Mouse (Mus musculus) brain, embryonic 14.5 days (tissue): ENCODE measurements around the gene Olfr777. TPM values are rescaled to one million over a fixed set of nuclear protein-coding genes. Genes with fewer than 3 reads are reported as not detected.
"Not testable (repeated sequence)": the region's sequence is repeated elsewhere in the genome, so short reads cannot be mapped to it uniquely, and the experiment has no call there.

Experiments used
- DNase-seq: peaks from one replicate; pipeline ENCODE4 v3.0.0-alpha.2; 2011; ENCODE audit warnings: low read depth
- CTCF ChIP-seq: fragments of 200-500 bp; IDR thresholded peaks from 2 replicates; pipeline ENCODE4 v1.5.1; 2012; ENCODE audit warnings: inconsistent platforms, mild to moderate bottlenecking, moderate library complexity, borderline replicate concordance; ENCODE audit not compliant: insufficient read depth, insufficient read length; ENCODE audit errors: extremely low read depth
- POLR2A ChIP-seq: fragments of 200-500 bp; IDR thresholded peaks from 2 replicates; pipeline ENCODE4 v1.6.1; 2012; ENCODE audit warnings: mild to moderate bottlenecking, inconsistent platforms, borderline replicate concordance; ENCODE audit not compliant: poor library complexity, insufficient read depth, insufficient read length, severe bottlenecking; ENCODE audit errors: extremely low read depth
- polyA plus RNA-seq: library from polyadenylated mRNA; depleted of rRNA; stranded (reverse); fragments of >200 nt; gene quantifications from 2 replicates; pipeline ENCODE4 v1.2.3, GENCODE M21; 2012; rRNA removed

The Olfr777 gene
- polyA plus RNA-seq = not detected in 2 replicates

DNA sequence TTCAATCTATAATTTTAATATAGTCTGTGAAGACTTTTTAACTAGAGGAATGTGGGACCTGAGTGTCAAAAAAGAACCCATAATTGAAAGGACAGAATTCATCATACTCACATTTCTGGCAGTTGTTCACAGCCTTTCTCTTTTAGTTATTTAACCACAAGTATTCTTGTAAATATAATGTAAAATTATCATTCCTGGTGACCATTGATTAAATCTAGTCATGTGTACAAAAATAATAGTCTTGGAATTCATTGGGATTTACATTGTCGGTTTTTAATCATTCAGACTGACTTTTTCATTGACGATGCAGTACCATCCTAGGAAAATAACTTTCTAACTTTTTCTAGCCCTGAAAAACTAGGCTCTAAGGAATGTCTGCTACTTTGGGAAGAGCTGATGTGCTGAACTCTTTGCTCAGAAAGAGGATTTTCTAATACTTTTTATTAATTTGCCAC, at the start of gene Olfr777:
TSS of gene Olfr777 (minus strand) at position 405 of the 455 bp plus-strand sequence.
- DNase-seq = no peak
- TF ChIP-seq POLR2A = no peak
- no peak for TF ChIP-seq CTCF

- TF ChIP-seq CTCF (no peak), POLR2A (no peak)
- no peak for DNase-seq
Observed at GRCm38 (mm10) chr10:129317817-129318216, 46.5 kb upstream of the Olfr777 start, which contains the start of gene Olfr780. Gene Olfr780, plus strand, starts transcription at chr10:129318117.

DNA sequence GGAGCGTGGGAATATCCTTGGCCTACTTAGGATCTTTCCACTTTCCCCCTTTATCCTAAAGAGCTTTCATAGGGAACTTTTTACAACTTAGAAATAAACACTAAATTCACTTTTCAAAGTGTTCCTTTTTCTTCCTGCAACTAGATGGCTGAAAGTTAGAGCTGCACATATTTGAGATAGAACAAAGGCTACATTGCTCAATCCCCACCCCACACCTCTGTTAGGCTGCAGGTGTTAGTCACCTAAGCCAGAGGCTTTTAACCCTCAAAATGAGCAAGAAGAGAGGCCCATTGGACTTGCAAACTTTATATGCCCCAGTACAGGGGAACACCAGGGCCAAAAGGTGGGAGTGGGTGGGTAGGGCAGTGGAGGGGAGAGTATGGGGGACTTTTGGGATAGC, 42.2 kb upstream of the Olfr777 start:
- not testable (repeated sequence) for DNase-seq

DNA sequence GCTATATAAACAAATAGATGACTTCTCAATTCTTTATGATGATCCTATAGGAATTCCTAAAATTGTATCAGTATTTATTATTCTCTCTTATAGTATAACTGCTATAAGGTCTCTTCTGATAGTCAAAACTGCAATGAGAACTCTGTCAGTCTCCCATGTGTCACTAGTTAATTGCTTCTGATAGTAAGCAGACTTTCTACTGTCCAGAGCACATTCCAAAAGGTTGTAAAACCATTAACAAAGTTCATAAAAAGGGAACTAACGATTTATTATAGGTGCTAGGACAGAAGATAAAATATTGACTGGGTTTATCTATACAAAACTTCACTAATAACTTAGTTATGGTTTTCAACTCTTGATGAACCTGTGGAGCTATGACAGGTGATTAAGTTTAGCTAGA, 41.7 kb upstream of the Olfr777 start:
- not testable (repeated sequence) for DNase-seq

- TF ChIP-seq POLR2A = no peak
- TF ChIP-seq CTCF = no peak
Observed at GRCm38 (mm10) chr10:129258827-129259226, 12.5 kb downstream of the Olfr777 start, which contains the start of gene Olfr776. Gene Olfr776, plus strand, starts transcription at chr10:129259127.

GRCm38 (mm10) chr10:129248112-129248511, 23.2 kb downstream of the Olfr777 start, which contains the start of gene Olfr775:
Gene Olfr775, plus strand, starts transcription at chr10:129248412.
- TF ChIP-seq POLR2A (no peak), CTCF (no peak)

More at GRCm38 (mm10) chr10:129258827-129259226, 12.5 kb downstream of the Olfr777 start, which contains the start of gene Olfr776:
- no peak for DNase-seq

GRCm38 (mm10) chr10:129235904-129236303, 35.4 kb downstream of the Olfr777 start, which contains the start of gene Olfr774:
Gene Olfr774, plus strand, starts transcription at chr10:129236204.
- no peak for TF ChIP-seq CTCF
- TF ChIP-seq POLR2A = no peak
- DNase-seq = no peak

More at GRCm38 (mm10) chr10:129248112-129248511, 23.2 kb downstream of the Olfr777 start, which contains the start of gene Olfr775:
- no peak for DNase-seq

DNA sequence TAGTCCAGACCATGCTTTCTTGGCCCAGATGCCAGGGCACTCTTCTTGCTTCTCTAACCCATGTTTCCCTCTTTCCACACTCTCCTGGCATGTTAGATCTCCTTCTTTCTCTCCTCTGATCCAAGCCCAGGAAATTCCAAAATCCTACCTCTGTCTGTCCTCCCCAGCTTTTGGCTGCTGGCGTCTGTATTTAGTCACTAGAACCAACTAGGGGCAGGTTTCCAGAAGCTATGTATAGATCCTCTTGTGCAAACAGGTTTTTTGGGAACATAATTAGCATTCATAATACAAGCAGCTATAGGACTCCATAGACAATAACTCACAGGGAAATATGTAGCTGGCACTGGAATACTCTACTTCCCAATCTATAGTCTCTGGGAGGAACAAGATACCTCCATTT, 40.5 kb downstream of the Olfr777 start:
- TF ChIP-seq CTCF (no peak), POLR2A (no peak)
- no peak for DNase-seq

Other genes with a start within 250 kb of the Olfr777 start
- gene Olfr764-ps1, start 231.6 kb downstream of the Olfr777 start, polyA plus RNA-seq = not detected in 2 replicates
- not detected in 2 replicates for gene Olfr765, start 221.5 kb downstream of the Olfr777 start, polyA plus RNA-seq
- not detected in 2 replicates for gene Olfr766-ps1, start 202.5 kb downstream of the Olfr777 start, polyA plus RNA-seq
- not detected in 2 replicates for gene Olfr767, start 188.6 kb downstream of the Olfr777 start, polyA plus RNA-seq
- gene Olfr768, start 172.1 kb downstream of the Olfr777 start, polyA plus RNA-seq = not detected in 2 replicates
- not detected in 2 replicates for gene Olfr769, start 153.6 kb downstream of the Olfr777 start, polyA plus RNA-seq
- gene Olfr770, start 132.5 kb downstream of the Olfr777 start, polyA plus RNA-seq = not detected in 2 replicates
- gene Olfr771, start 106.7 kb downstream of the Olfr777 start, polyA plus RNA-seq = not detected in 2 replicates
- not detected in 2 replicates for gene Olfr772, start 93.6 kb downstream of the Olfr777 start, polyA plus RNA-seq
- gene Olfr773, start 84.1 kb downstream of the Olfr777 start, polyA plus RNA-seq = not detected in 2 replicates
- gene Olfr774, start 35.3 kb downstream of the Olfr777 start, polyA plus RNA-seq = not detected in 2 replicates
- not detected in 2 replicates for gene Olfr775, start 23.1 kb downstream of the Olfr777 start, polyA plus RNA-seq
- gene Olfr776, start 12.4 kb downstream of the Olfr777 start, polyA plus RNA-seq = not detected in 2 replicates
- gene Olfr780, start 46.6 kb upstream of the Olfr777 start, polyA plus RNA-seq = not detected in 2 replicates
- gene Olfr781, start 57.4 kb upstream of the Olfr777 start, polyA plus RNA-seq = not detected in 2 replicates
- not detected in 2 replicates for gene Olfr782, start 77.4 kb upstream of the Olfr777 start, polyA plus RNA-seq
- gene Olfr784, start 112.6 kb upstream of the Olfr777 start, polyA plus RNA-seq = 0.08 and 0.16 TPM in 2 replicates
- not detected in 2 replicates for gene Olfr785, start 133.9 kb upstream of the Olfr777 start, polyA plus RNA-seq
- gene Olfr786, start 155.8 kb upstream of the Olfr777 start, polyA plus RNA-seq = not detected in 2 replicates
- gene Olfr787, start 190.4 kb upstream of the Olfr777 start, polyA plus RNA-seq = not detected in 2 replicates
- not detected in 2 replicates for gene Olfr788, start 199.5 kb upstream of the Olfr777 start, polyA plus RNA-seq
- gene Olfr789, start 213.3 kb upstream of the Olfr777 start, polyA plus RNA-seq = not detected in 2 replicates
- not detected in 2 replicates for gene Olfr790, start 227.0 kb upstream of the Olfr777 start, polyA plus RNA-seq